Mouse (Mus musculus) testis, adult 2 months (tissue): ENCODE results near the gene Nfe2l1.

Source experiments
- CTCF ChIP-seq: fragments of 200-500 bp; IDR thresholded peaks from 2 replicates; pipeline ENCODE4 v1.5.1; 2012; ENCODE audit warnings: low read depth, mild to moderate bottlenecking, inconsistent platforms, low read length, moderate library complexity; ENCODE audit not compliant: control insufficient read depth, insufficient read depth, insufficient replicate concordance
- POLR2A ChIP-seq: fragments of 200-500 bp; IDR thresholded peaks from 2 replicates; pipeline ENCODE4 v1.6.1; 2012; ENCODE audit warnings: low read depth, mild to moderate bottlenecking, inconsistent platforms, low read length, moderate library complexity; ENCODE audit not compliant: control insufficient read depth

DNA sequence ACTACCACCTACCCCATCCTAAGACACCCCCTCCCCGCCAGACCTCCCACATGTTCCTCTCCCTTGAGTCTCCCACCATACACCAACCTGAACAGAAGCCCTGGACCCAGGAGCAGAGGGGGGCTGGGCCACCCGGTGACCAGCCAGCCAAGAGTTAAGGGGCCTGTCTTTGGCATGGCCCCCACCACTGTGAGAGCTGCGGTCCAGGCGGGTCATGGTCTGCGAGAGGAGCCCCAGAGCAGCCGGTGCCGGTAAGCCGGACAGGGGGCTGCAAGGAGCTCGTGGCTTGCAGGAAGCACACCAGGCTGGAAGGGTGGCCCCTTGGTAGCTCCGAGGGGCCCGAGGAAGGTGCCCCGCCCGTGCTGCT lies 6.3 kb downstream of the Nfe2l1 start:
- TF ChIP-seq POLR2A: no peak
- no peak for TF ChIP-seq CTCF
